Mouse (Mus musculus) lung, embryonic 14.5 days (tissue): ENCODE data around the gene Csrp1. TPM values are rescaled to one million over a fixed set of nuclear protein-coding genes. Genes with fewer than 3 reads are reported as not detected.

Experiments
- ATAC-seq: fragments of 200-750 bp; cut with Nextera tagmentation; 2 replicates; pipeline ENCODE4 v1.8.0; 2017; ENCODE audit warnings: mild to moderate bottlenecking, moderate TSS enrichment, moderate library complexity; ENCODE audit not compliant: insufficient read depth
- DNase-seq: peaks from one replicate; pipeline ENCODE4 v3.0.0-alpha.2; 2015
- H3K27ac ChIP-seq: fragments of 300-500 bp; sonication (generic); 2 replicates; pipeline ENCODE4 v1.5.1; 2014; ENCODE audit warnings: low read depth, mild to moderate bottlenecking, moderate library complexity
- H3K27me3 ChIP-seq: fragments of 300-500 bp; sonication (generic); 2 replicates; pipeline ENCODE4 v1.6.1; 2014; ENCODE audit warnings: low read length, control low read depth; ENCODE audit not compliant: insufficient read depth
- H3K36me3 ChIP-seq: fragments of 300-500 bp; sonication (generic); 2 replicates; pipeline ENCODE4 v1.6.1; 2014; ENCODE audit warnings: control low read depth; ENCODE audit not compliant: insufficient read depth
- H3K4me1 ChIP-seq: fragments of 300-500 bp; sonication (generic); 2 replicates; pipeline ENCODE4 v1.6.1; 2014; ENCODE audit warnings: antibody characterized with exemption, control low read depth; ENCODE audit not compliant: insufficient read depth
- H3K4me2 ChIP-seq: fragments of 300-500 bp; sonication (generic); 2 replicates; pipeline ENCODE4 v1.6.1; 2014; ENCODE audit warnings: mild to moderate bottlenecking
- H3K4me3 ChIP-seq: fragments of 300-500 bp; sonication (generic); 2 replicates; pipeline ENCODE4 v1.5.1; 2014; ENCODE audit warnings: low read depth, low read length
- H3K9ac ChIP-seq: fragments of 300-500 bp; sonication (generic); 2 replicates; pipeline ENCODE4 v1.6.1; 2014
- H3K9me3 ChIP-seq: fragments of 300-500 bp; sonication (generic); 2 replicates; pipeline ENCODE4 v1.6.1; 2016; ENCODE audit warnings: low read depth, low read length, control low read depth
- CTCF ChIP-seq: IDR thresholded peaks from 2 replicates; pipeline ENCODE4 v1.5.1; 2016; ENCODE audit warnings: antibody characterized with exemption, low read depth
- WGBS: fragments of 180-500 bp; shearing (Covaris S2); extraction: QIAGEN DNeasy Blood & Tissue Kit; methylation state at CpG from one replicate; pipeline ENCODE4 v1.1.7; 2014; 5-methylcytosine and 5-hydroxymethylcytosine counted together
- polyA plus RNA-seq: library from polyadenylated mRNA; unstranded; fragments of >200 nt; fragmentation: Nextera tagmentation; extraction: Ambion mirVana; gene quantifications from 2 replicates; pipeline ENCODE4 v1.2.1, GENCODE M21; 2014

The Csrp1 gene
- polyA plus RNA-seq, 1 experiment from 2014 or later = 297 TPM

DNA sequence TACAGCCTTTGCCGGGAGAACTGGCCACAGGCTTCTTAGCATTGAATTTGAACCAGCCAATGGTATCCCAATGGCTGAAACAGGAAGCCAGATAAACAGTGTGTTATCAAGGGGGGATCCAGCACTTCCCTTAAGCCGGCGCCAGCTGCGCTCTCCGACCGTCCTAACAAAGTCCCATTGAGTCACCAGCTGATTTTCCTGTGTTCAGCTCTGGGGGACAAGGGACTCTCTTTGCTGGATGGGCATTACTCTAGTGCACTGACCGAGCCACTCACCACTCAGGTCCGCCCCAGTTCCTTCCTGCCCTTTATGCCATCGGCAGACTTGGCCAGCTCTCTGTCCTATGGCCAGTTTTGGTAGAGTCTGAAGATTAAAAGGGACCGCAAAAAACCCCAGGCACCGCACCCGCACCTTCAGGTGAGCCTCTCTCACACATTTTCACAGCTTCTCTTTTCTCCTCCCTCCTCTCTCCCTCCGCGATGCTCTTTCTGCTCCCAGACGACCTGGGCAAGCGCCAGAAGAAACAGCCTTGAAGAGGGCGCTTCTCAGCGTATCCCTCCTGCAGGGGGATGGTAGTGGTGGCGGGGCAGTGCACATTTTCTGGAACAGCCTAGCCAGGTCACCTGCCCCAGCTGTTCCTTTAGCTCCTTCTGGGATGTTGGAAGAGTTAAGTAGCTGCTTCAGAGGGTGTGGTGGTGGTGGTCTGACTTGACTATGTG lies 32.9 kb upstream of the Csrp1 start:
- DNase-seq = peak; percentile 81
- no peaks in the 10 kb centered on the region for H3K36me3 ChIP-seq
- 0 out of 2 replicates have a peak, but pooled peaks have one; percentile 9 for TF ChIP-seq CTCF
- H3K4me2 ChIP-seq = peak overlapping the region; percentile 91
- ATAC-seq = peak; percentile 29; the same call in 1 of the 2 replicates
- under 1% methylated on average over 19 of the region's 19 CpGs for WGBS
- no peaks in the 10 kb centered on the region for H3K27me3 ChIP-seq
- H3K4me3 ChIP-seq = peak overlapping the region; percentile 81
- H3K27ac ChIP-seq = peak overlapping the region; percentile 91
- peak overlapping the region; percentile 78 for H3K9ac ChIP-seq
- H3K9me3 ChIP-seq = no peaks in the 10 kb centered on the region
- H3K4me1 ChIP-seq = peaks cover 13% of the 10 kb centered on the region

- H3K27ac ChIP-seq = peak overlapping the region; percentile 91
- peak; percentile 86 for ATAC-seq
- DNase-seq = peak; percentile 93
- H3K4me1 ChIP-seq = peaks cover 13% of the 10 kb centered on the region
- peak overlapping the region; percentile 78 for H3K9ac ChIP-seq
- no peak for TF ChIP-seq CTCF
- H3K4me2 ChIP-seq = peak overlapping the region; percentile 91
- H3K9me3 ChIP-seq = no peaks in the 10 kb centered on the region
- no peaks in the 10 kb centered on the region for H3K36me3 ChIP-seq
- H3K27me3 ChIP-seq = no peaks in the 10 kb centered on the region
- peak overlapping the region; percentile 81 for H3K4me3 ChIP-seq
- under 1% methylated on average over 75 of the region's 81 CpGs for WGBS
Observed at GRCm38 (mm10) chr1:135687771-135688492, 31.9 kb upstream of the Csrp1 start.

- DNase-seq = peak; percentile 31
- whole genome bisulfite sequencing = 16% methylated on average over 6 of the region's 6 CpGs
- Histone ChIP-seq H3K9ac (peak overlapping the region; percentile 78), H3K4me3 (peak overlapping the region; percentile 81), H3K4me1 (peaks cover 13% of the 10 kb centered on the region), H3K27me3 (no peaks in the 10 kb centered on the region), H3K9me3 (no peaks in the 10 kb centered on the region), H3K36me3 (no peaks in the 10 kb centered on the region), H3K4me2 (peak overlapping the region; percentile 91), H3K27ac (peak overlapping the region; percentile 91)
- peak; percentile 5; the same call in 1 of the 2 replicates for ATAC-seq
- TF ChIP-seq CTCF = no peak
Observed at GRCm38 (mm10) chr1:135688686-135689085, 31.2 kb upstream of the Csrp1 start.

- Histone ChIP-seq H3K9me3 (no peaks in the 10 kb centered on the region), H3K27me3 (no peaks in the 10 kb centered on the region), H3K36me3 (no peaks in the 10 kb centered on the region), H3K4me2 (peak overlapping the region; percentile 7; the same call in 1 of the 2 replicates), H3K27ac (peak overlapping the region; percentile 52; the same call in 1 of the 2 replicates), H3K4me3 (no peak overlapping the region), H3K4me1 (peaks cover 7% of the 10 kb centered on the region), H3K9ac (no peak overlapping the region; the same call in 1 of the 2 replicates)
- 71% methylated on average over 6 of the region's 6 CpGs for WGBS
- DNase-seq (no peak), ATAC-seq (no peak)
- TF ChIP-seq CTCF = no peak
Observed at GRCm38 (mm10) chr1:135690784-135691416, 29.0 kb upstream of the Csrp1 start.

DNA sequence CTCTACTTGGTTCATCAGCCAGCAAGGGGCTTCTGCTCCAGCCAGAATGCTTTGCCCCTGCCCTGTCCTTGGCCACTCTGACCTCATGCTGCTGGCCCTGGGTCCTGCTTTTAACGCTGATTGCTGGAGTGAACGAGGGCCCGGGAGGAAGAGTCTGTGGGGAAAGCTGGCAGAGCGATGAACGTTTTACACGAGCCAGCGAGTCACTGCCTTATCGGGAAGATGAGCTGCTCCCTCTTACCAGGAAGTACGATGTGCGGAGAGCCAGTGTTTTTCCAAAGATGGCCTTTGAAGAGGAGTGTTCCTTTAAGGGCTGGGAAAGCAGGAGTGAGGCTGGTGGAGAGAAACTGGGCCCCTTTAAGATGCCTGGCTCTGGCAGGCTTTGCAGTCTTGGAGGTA lies 28.4 kb upstream of the Csrp1 start:
- Histone ChIP-seq H3K4me1 (peaks cover 2% of the 10 kb centered on the region; the same call in 1 of the 2 replicates), H3K4me2 (peak overlapping the region; percentile 7; the same call in 1 of the 2 replicates), H3K4me3 (no peak overlapping the region), H3K27me3 (no peaks in the 10 kb centered on the region), H3K9ac (no peak overlapping the region; the same call in 1 of the 2 replicates), H3K36me3 (no peaks in the 10 kb centered on the region), H3K9me3 (no peaks in the 10 kb centered on the region), H3K27ac (peak overlapping the region; percentile 52; the same call in 1 of the 2 replicates)
- DNase-seq (peak; percentile 49), ATAC-seq (no peak)
- 23% methylated on average over 10 of the region's 10 CpGs for WGBS
- no peak for TF ChIP-seq CTCF

- Histone ChIP-seq H3K27ac (no peak overlapping the region), H3K4me1 (peaks cover 7% of the 10 kb centered on the region), H3K27me3 (no peaks in the 10 kb centered on the region), H3K4me3 (no peak overlapping the region), H3K36me3 (no peaks in the 10 kb centered on the region), H3K9ac (no peak overlapping the region), H3K9me3 (no peaks in the 10 kb centered on the region), H3K4me2 (no peak overlapping the region)
- 67% methylated on average over 11 of the region's 11 CpGs for WGBS
- no peak for TF ChIP-seq CTCF
- DNase-seq = no peak
- no peak for ATAC-seq
Observed at GRCm38 (mm10) chr1:135694181-135694580, 25.7 kb upstream of the Csrp1 start.

- WGBS = 75% methylated on average over 4 of the region's 4 CpGs
- Histone ChIP-seq H3K4me1 (peaks cover 7% of the 10 kb centered on the region), H3K27ac (no peak overlapping the region), H3K27me3 (no peaks in the 10 kb centered on the region), H3K4me3 (no peak overlapping the region), H3K9ac (no peak overlapping the region), H3K9me3 (no peaks in the 10 kb centered on the region), H3K36me3 (no peaks in the 10 kb centered on the region), H3K4me2 (no peak overlapping the region)
- TF ChIP-seq CTCF = peak; percentile 50; the same call in 1 of the 2 replicates
- ATAC-seq (no peak), DNase-seq (no peak)
Observed at GRCm38 (mm10) chr1:135697462-135697861, 22.4 kb upstream of the Csrp1 start.
